Mouse (Mus musculus) forebrain, embryonic 11.5 days (tissue): Measurements from ENCODE around the gene Cyb5r2. TPM values are rescaled to one million over a fixed set of nuclear protein-coding genes. Genes with fewer than 3 reads are reported as not detected.

Experiments
- ATAC-seq: fragments of 200-750 bp; cut with Nextera tagmentation; replicated peaks from 2 replicates; pipeline ENCODE4 v1.8.0; 2017; ENCODE audit warnings: moderate TSS enrichment; ENCODE audit not compliant: low FRiP score
- DNase-seq: peaks from one replicate; pipeline ENCODE4 v3.0.0-alpha.2; 2017; ENCODE audit warnings: low spot score
- H3K27ac ChIP-seq: fragments of 300-500 bp; sonication (generic); 2 replicates; pipeline ENCODE4 v1.5.1; 2014; ENCODE audit warnings: low read depth, low read length
- H3K27me3 ChIP-seq: fragments of 300-500 bp; sonication (generic); 2 replicates; pipeline ENCODE4 v1.6.1; 2014; ENCODE audit warnings: mild to moderate bottlenecking, low read length, mixed read lengths; ENCODE audit not compliant: control insufficient read depth, insufficient read depth
- H3K36me3 ChIP-seq: fragments of 300-500 bp; sonication (generic); 2 replicates; pipeline ENCODE4 v1.6.1; 2014; ENCODE audit warnings: mild to moderate bottlenecking, low read length, moderate library complexity, mixed read lengths; ENCODE audit not compliant: control insufficient read depth, insufficient read depth
- H3K4me1 ChIP-seq: fragments of 300-500 bp; sonication (generic); replicated peaks from 2 replicates; pipeline ENCODE4 v1.6.1; 2014; ENCODE audit warnings: low read length, mixed read lengths; ENCODE audit not compliant: control insufficient read depth, insufficient read depth
- H3K4me2 ChIP-seq: fragments of 300-500 bp; sonication (generic); 2 replicates; pipeline ENCODE4 v1.6.1; 2014; ENCODE audit warnings: low read depth, mild to moderate bottlenecking, low read length, moderate library complexity, mixed read lengths; ENCODE audit not compliant: severe bottlenecking
- H3K4me3 ChIP-seq: fragments of 300-500 bp; sonication (generic); 2 replicates; pipeline ENCODE4 v1.5.1; 2014; ENCODE audit warnings: low read depth, low read length
- H3K9ac ChIP-seq: fragments of 300-500 bp; sonication (generic); 2 replicates; pipeline ENCODE4 v1.6.1; 2014; ENCODE audit warnings: low read length
- H3K9me3 ChIP-seq: fragments of 300-500 bp; sonication (generic); 2 replicates; pipeline ENCODE4 v1.6.1; 2016; ENCODE audit warnings: low read length, mixed read lengths; ENCODE audit not compliant: control insufficient read depth
- WGBS: fragments of 180-500 bp; shearing (Covaris S2); extraction: QIAGEN DNeasy Blood & Tissue Kit; methylation state at CpG from one replicate; pipeline ENCODE4 v1.1.7; 2014; 5-methylcytosine and 5-hydroxymethylcytosine counted together
- polyA plus RNA-seq: library from polyadenylated mRNA; unstranded; fragments of >200 nt; fragmentation: Nextera tagmentation; extraction: Ambion mirVana; gene quantifications from 2 replicates; pipeline ENCODE4 v1.2.1, GENCODE M21; 2014

Cyb5r2 gene
- polyA plus RNA-seq, 1 experiment from 2014 or later = 0.11 TPM

DNA sequence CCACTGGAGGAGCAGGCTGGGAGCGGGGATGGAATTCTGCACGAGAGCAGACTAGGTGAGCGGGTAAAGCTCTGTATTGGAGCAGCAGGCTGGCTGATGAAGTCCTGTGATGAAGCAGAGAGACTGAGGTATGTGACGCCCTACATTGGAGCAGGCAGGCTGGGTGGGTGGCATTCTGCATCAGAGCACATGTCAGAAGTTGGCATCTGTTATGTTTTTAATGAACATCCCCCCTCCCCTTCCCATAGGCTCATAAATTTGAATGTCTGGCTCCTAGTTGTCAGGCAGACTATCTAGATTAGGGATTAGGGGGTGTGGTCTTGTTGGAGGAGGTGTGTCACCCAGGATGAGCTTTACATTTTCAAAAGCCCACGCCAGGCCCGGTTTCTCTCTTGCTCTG is 45.1 kb downstream of the Cyb5r2 start:
- Histone ChIP-seq H3K4me2 (no peak overlapping the region), H3K27me3 (no peaks in the 10 kb centered on the region), H3K36me3 (no peaks in the 10 kb centered on the region), H3K27ac (no peak overlapping the region), H3K9me3 (no peaks in the 10 kb centered on the region), H3K9ac (no peak overlapping the region), H3K4me1 (no peaks in the 10 kb centered on the region), H3K4me3 (no peak overlapping the region)
- WGBS = 77% methylated on average over 6 of the region's 6 CpGs
- ATAC-seq (no peak), DNase-seq (no peak)

DNA sequence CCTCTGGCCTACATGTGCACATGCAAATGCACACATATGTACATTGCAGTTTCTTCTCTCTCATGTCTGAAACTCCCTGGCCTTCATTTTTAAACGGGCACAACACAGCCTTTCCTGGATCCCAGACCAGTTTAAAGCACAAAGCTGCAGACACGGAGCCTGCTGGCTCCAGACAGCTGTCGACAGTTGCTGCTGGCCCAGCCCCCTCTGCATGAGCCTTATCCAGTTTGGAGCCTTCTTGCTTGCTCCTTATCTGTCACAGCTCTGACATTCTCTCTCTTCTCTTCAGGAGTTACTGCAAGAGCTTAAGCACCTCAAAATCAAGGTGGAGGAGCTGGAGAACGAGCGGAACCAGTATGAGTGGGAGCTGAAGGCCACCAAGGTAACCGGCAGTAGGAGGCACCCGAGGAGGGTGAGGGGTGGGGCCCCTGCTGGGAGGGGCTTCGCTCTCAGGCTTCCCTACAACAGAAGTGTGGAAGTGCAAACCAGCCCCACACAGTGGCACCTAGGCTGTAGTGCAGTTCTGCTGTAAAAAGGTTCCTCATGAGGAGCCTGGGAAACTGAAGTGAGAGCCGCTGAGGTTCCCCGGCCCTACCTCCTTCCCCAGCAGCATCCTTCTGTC is 49.2 kb downstream of the Cyb5r2 start:
- DNase-seq (peak; percentile 78), ATAC-seq (peak; percentile 92)
- no peaks in the 10 kb centered on the region for H3K9me3 ChIP-seq
- WGBS = 3% methylated on average over 10 of the region's 10 CpGs
- H3K4me3 ChIP-seq = peak overlapping the region; percentile 2; the same call in 1 of the 2 replicates
- no peaks in the 10 kb centered on the region for H3K27me3 ChIP-seq
- peak overlapping the region; percentile 32; the same call in 1 of the 2 replicates for H3K4me2 ChIP-seq
- no peaks in the 10 kb centered on the region for H3K36me3 ChIP-seq
- no peak overlapping the region for H3K27ac ChIP-seq
- H3K4me1 ChIP-seq = no peaks in the 10 kb centered on the region
- peak overlapping the region; percentile 17; the same call in 1 of the 2 replicates for H3K9ac ChIP-seq

DNA sequence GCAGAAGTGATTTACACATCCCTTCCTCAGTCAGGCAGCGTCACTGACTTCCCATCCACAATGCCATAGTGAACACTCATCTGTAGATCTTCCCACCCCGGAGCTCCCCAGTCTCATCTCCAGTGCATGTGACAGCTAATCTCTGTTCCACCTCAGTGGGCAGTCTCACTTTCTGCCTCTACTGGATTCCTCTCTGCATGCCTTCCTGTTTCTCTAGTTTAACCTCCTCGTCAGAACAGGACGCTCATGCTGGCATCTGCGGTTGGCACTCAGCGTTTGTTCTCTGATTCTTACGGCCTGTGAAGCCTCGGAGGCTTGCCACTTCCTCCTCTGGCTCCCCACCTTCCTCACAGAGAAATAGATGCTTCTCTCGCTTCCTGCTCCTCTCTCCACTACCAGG is 50.2 kb downstream of the Cyb5r2 start:
- ATAC-seq (no peak), DNase-seq (no peak)
- Histone ChIP-seq H3K9ac (no peak overlapping the region), H3K9me3 (no peaks in the 10 kb centered on the region), H3K4me1 (no peaks in the 10 kb centered on the region), H3K4me2 (no peak overlapping the region), H3K36me3 (no peaks in the 10 kb centered on the region), H3K4me3 (no peak overlapping the region), H3K27me3 (no peaks in the 10 kb centered on the region), H3K27ac (no peak overlapping the region)
- WGBS = 75% methylated on average over 9 of the region's 9 CpGs

DNA sequence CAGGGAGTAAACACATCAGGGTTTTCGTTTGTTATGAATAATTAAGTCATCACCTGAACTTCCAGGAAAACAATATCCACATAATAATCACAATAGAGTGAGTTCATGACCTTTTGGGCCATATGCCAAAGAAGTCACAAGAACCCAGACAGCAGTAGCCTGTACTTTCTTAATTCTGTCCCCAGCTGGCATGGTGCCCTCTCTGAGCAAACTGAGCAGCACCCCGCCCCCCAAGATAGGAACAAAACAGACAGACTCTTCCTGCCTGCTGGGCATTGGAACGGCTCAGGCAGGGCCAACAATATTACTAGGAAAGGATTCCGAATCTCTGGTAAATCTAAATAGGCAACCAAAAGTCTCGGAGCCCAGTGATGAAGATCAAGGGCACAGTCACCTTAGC is 51.9 kb downstream of the Cyb5r2 start:
- Histone ChIP-seq H3K9me3 (no peaks in the 10 kb centered on the region), H3K9ac (no peak overlapping the region), H3K4me2 (no peak overlapping the region), H3K27me3 (no peaks in the 10 kb centered on the region), H3K4me1 (no peaks in the 10 kb centered on the region), H3K4me3 (no peak overlapping the region), H3K27ac (no peak overlapping the region), H3K36me3 (no peaks in the 10 kb centered on the region)
- DNase-seq (no peak), ATAC-seq (no peak)
- 77% methylated on average over 5 of the region's 5 CpGs for WGBS

DNA sequence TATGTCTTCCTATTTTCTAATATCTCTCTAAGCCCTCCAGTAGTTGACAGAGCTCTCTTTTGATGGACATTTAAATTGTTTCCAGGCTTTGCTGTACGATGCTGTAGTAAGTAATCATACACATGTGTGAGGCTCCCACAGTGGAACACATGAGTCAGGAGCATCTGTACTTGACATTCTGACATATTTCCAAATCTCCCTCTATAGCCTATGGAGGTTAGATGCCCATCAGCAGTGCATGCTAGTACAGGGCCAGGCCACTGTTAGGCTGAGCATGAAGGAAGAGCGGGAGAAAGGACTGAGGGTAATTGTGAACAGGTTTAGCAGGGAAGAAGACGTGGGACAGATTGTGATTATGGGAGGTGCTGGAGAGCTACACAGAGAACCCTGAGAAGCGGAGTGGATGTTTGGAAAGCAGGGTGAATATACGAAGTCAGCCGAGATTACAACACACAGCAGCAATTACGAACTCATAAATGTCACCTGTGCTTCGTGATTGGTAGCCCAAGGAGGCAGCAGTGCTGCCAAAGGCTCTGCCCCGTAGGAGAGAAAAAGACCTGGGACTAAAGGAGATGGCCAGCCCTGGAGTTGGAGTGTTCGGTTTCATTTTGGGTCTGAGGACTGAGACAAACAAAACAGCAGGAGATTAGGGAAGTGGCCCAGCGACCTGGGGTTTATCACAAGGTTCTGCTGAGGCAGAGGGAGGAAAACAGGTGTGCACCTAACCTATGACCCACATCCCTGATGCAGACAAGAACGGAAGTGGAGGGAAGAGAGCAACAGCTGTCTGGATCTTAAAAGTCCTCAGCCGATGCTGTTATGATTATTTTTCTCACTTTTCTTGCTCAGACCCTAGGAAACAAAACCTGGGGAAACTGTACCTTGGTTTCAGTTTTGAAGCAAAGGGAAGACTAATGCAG is 55.1 kb downstream of the Cyb5r2 start:
- ATAC-seq (no peak), DNase-seq (no peak)
- Histone ChIP-seq H3K36me3 (no peaks in the 10 kb centered on the region), H3K9ac (no peak overlapping the region), H3K27me3 (no peaks in the 10 kb centered on the region), H3K4me3 (no peak overlapping the region), H3K27ac (no peak overlapping the region), H3K4me2 (no peak overlapping the region), H3K4me1 (no peaks in the 10 kb centered on the region), H3K9me3 (no peaks in the 10 kb centered on the region)
- WGBS = 69% methylated on average over 13 of the region's 13 CpGs

DNA sequence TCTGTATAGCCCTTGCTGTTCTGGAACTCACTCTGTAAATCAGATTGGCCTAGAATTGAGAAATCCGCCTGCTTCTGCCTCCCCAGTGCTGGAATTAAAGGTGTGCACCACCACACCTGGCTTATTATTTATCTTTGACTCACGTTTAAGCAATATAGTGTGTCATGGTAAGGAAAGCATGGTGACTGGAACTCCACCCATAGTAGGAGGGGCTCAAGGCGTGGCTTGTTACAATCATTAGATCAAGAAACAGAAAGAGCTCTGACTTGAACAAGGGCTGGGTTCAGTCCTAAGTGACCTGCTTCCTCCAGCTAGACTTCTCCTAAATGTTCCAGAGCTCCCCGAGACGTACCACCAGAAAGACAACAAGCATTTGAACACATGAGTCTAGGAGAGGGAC is 57.2 kb downstream of the Cyb5r2 start:
- H3K27ac ChIP-seq = no peak overlapping the region
- H3K4me1 ChIP-seq = no peaks in the 10 kb centered on the region
- ATAC-seq (no peak), DNase-seq (no peak)
- H3K9ac ChIP-seq = no peak overlapping the region
- no peaks in the 10 kb centered on the region for H3K27me3 ChIP-seq
- H3K4me3 ChIP-seq = no peak overlapping the region
- WGBS = 89% methylated on average over 5 of the region's 5 CpGs
- no peaks in the 10 kb centered on the region for H3K36me3 ChIP-seq
- no peak overlapping the region for H3K4me2 ChIP-seq
- H3K9me3 ChIP-seq = no peaks in the 10 kb centered on the region

DNA sequence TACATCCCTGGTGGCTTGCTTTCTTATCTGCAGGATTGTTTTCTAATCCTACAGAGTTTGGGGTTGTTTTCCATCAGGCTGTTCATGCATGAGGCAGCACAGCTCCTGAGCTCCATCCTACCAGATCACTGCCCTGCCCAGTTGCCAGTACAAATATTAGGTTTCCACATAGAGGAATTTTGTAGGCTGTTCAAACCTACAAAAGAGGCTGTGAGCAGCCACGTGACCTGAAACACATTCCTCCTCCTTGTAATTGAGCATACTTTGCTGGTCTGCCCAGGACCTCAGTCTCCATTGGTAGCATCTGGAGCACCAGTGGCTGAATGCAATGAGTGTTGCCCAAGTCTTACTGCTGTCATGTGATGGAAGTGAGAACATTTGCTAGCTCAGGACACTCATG is 57.9 kb downstream of the Cyb5r2 start:
- H3K27ac ChIP-seq = no peak overlapping the region
- 89% methylated on average over 1 of the region's 1 CpGs for WGBS
- ATAC-seq = no peak
- H3K4me2 ChIP-seq = no peak overlapping the region
- no peaks in the 10 kb centered on the region for H3K27me3 ChIP-seq
- H3K4me3 ChIP-seq = no peak overlapping the region
- H3K9me3 ChIP-seq = no peaks in the 10 kb centered on the region
- H3K36me3 ChIP-seq = no peaks in the 10 kb centered on the region
- H3K9ac ChIP-seq = no peak overlapping the region
- no peaks in the 10 kb centered on the region for H3K4me1 ChIP-seq
- no peak for DNase-seq
